Mouse (Mus musculus) neural tube, embryonic 10.5 days (tissue): ENCODE measurements around the gene Noc2l.

ENCODE experiments used
- DNase-seq: peaks from one replicate; pipeline ENCODE4 v3.0.0-alpha.2; 2017; ENCODE audit warnings: low spot score; ENCODE audit errors: extremely low spot score

The Noc2l gene

GRCm38 (mm10) chr4:156216196-156216595, 19.6 kb upstream of the Noc2l start:
- DNase-seq: no peak

DNA sequence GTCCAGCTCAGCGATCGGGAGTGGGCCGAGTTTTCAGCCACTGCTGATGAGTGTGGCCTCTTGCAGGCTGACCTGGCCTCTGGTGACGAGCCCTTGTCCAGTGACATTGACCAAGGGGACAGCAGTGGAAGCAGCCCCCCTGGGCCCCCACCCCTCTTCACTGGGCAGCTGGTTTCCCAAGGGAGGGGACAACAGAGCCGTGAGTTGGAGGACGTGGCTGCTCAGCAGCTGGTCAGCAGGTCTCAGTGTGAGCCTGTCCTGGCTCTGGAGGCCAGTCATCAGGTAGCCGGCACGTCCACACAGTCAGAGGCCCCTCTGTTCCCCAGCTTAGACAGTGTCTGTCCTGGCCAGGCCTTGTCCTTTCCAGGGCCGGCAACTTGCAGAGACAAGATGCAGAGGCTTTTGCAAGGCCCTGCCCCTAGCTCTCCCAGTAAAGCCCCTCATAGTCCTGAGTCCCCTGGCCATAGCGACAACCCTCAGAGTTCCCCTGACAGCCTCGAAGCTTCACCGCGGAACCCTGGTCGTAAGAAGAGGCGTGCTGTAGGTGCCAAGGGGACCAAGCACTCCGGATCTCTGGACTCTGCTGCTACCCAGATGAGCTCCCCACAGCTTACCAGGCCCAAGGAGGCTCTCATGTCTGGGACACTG, 18.7 kb upstream of the Noc2l start:
- DNase-seq: no peak

- no peak for DNase-seq
Observed at GRCm38 (mm10) chr4:156217838-156218237, 18.0 kb upstream of the Noc2l start.

DNA sequence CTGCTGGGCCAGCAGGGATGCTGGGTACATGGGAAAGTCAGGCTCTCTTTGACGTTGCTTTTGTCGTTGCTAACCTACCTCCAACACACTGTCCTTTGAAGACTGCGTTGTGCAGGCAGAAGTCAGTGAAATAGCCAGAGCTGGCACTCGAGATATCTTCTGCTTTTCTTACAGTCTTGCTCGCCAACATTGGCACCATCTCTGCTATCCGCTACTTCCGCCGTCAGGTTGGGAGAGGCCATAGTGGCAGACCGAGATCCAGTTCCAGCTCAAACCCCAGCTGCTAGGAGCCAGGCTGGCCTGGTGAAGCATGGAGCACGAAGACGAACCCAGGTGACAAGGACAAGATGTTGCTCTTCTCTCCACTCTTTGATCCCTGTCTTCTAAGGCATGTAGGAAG, 15.9 kb upstream of the Noc2l start:
- DNase-seq: no peak

DNA sequence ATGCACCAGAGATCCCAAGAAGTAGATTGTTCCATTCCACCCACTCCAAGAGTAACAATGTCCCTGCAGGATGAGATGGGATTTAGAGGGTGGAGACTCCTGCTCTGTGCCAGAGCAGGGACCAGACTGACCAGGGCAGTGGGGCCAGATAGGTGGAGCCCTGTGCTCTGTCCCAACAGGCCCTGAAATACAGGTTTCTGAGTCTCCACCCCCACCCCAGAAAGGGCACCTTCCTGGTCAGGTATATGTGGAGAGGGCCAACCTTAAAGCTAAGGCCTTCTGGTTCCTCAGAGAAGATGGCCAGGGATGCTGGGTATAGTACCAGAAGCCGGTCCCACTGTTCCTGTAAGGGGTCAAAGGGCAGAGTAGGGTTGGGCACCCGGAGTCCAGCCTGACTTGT, 11.5 kb upstream of the Noc2l start:
- no peak for DNase-seq

DNA sequence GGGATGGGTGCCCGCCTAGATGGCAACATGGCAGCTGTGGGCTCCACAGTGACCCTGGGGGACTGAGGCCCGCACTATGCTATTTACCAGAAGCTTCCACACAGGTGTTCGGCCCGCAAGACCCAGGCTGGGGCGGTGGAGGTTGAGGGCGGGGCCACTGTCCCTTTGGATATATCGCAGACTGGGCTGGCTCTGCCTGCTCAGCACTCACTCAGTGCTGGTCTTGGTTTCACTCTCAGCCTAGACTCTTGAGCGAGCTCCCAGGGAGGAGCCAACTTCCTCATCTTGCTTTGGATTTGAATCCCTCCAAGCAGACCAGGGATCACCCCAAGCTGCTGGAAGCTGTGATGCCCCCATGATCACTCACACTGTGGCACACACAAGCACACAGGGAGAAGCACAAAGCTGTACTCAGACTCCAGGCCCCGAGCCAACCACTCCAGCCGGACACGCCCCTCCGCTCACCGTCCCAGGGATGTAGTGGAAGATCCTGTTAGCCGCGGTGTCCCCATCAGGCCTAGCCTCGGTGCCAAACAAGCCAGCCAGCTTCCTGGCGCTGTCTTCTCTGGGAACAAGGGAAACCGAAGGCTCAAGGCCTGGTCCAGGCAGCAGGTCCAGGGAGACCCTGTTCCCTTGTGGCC, 7.9 kb upstream of the Noc2l start:
- DNase-seq: no peak

DNA sequence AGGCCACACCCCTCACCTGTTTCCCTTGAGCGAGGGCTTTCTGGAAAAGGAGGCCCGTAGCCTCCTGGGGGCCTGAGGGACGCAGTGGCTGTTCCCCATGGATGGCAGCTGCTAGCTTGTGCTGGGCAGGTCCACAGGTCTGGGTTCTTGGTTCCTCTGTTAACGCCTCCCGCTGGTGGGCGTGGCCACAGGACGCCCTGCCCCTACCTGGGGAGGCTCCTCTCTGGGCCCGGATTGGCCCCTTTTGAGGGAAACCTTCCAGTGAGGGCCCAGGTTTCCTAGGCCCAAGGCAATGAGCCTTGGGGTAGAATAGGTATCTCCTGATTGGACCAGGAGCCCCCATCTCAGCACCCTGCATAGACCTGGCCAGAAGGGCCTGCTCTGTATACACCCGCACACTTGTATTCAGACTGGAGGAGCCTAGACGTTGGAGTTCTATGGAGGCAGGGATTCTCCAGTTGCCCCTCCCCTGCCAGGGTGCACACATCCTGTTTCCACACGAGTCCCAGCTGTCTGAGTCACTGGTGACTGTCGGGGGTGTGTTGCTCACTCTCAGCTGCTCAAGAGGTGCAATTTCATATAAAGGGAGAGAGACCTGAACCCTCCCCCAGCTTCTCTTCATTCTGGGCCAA, 7.3 kb upstream of the Noc2l start:
- no peak for DNase-seq

DNA sequence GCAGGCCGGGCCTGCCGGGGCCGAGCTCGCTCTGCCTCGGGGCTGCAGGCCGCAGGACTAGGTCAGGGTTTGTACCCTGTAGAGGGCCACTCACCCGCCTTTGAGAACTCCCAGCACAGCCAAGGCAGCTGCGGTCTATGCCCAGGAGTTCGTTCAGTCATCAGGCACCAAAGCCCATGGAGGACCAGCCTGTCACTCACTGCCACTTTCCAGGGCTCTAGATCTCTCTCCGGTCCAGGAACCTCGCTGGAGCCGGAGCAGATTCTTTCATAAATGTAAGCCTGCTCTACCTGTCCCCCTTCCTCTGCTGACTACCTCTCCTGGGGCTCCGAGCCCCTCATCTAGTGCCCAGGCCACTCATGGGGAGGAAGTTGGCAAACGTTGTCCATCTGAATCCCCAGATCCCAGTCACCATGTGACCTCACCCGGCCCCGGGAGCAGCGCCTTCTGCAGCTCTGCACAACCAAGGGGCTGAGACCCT, 1.7 kb upstream of the Noc2l start:
- peak; percentile 60 for DNase-seq

DNA sequence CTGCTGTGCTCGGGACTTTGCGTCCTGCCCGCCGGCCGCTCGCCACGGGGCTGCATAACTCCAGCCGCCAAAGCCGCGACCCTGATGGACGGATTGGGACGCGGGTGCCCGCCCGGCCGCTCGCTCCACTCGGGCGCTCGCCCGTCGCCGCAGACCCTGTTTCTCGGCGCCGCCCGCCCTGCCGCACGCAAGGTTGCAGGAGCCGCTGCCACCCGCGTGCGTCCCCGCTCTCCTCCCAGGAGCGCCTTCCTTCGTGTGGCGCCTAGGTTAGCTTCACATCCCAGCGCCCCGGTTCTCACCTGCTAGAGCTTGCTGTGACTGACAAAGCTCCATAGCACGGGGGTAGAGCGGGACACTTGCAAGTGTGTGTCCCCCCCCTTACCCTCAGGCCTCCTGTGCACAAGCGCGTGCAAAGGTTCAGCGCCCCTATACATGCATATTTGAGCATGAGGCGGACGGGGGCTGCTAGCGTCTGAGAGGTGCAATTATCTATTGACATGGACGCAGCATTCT, 1.1 kb upstream of the Noc2l start, which contains the start of gene Plekhn1:
TSS of gene Plekhn1 (minus strand) at position 157 of the 513 bp plus-strand sequence.
- peak; percentile 84 for DNase-seq

DNA sequence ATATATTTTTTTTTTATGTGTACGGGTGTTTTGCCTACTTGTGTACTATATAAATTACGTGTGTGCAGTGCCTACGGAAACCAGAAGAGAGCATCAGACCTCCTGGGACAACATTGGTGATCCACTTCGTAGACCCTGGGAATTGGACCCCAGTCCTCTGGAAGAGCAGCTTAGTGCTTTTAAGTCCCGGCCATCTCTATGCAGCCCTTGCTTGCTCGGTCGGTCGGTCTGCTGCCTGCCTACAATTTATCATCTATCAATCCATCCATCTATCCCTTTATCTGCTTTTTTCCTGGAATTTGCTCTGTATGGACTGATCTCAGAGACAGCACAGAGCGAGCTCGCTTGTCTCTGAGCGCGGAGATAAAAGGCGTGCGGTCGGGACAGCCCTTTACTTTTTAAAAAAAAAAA, 445 bp upstream of the Noc2l start:
- DNase-seq: no peak

DNA sequence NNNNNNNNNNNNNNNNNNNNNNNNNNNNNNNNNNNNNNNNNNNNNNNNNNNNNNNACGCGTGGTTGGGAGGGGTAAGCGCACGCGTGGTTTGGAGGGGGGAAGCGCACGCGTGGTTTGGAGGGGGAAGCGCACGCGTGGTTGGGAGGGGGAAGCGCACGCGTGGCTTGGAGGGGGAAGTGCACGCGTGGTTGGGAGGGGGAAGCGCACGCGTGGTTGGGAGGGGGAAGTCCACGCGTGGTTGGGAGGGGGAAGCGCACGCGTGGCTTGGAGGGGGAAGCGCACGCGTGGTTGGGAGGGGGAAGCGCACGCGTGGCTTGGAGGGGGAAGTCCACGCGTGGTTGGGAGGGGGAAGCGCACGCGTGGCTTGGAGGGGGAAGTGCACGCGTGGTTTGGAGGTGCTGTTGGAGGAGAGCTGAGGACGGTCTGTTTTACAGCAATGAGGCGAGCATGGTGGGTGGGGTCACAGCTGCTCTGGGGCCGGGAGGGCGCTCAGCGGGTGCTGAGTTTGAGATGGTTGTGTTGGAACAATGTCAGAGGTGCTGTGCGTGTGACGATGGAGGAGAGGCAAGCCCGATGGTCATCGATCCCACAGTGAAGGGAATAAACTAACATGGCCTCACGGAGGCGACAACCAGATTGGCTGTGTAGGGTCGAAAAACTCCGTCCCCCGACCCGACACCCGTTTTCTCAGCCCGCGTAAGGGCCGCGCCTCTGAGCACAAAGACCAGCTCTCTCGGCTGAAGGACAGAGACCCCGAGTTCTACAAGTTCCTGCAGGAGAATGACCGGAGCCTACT, 1.0 kb downstream of the Noc2l start:
- peak; percentile 39 for DNase-seq

- no peak for DNase-seq
Observed at GRCm38 (mm10) chr4:156249567-156249966, 13.8 kb downstream of the Noc2l start.

- no peak for DNase-seq
Observed at GRCm38 (mm10) chr4:156251081-156251480, 15.3 kb downstream of the Noc2l start.

DNA sequence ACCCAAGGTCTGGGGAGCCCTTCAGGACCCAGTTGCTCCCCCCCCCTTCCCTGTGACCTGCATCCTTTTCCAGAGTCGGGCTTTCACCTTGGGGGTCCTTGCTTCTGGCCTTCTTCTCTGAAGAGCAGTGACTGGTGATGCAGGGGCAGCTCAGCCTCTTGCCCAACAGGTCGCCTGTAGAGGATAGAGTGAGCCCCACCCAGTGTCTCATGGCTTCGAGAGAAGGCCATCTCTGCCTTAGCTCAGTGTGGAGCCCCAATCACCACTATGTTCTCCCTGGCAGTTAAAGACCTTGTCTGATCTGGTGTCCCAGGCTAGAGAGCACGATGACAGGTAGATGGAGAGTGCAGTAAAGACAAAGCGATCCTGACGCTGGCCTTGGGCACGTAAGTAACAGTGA, 16.3 kb downstream of the Noc2l start:
- DNase-seq: no peak

- DNase-seq: no peak
Observed at GRCm38 (mm10) chr4:156252619-156253018, 16.8 kb downstream of the Noc2l start.

DNA sequence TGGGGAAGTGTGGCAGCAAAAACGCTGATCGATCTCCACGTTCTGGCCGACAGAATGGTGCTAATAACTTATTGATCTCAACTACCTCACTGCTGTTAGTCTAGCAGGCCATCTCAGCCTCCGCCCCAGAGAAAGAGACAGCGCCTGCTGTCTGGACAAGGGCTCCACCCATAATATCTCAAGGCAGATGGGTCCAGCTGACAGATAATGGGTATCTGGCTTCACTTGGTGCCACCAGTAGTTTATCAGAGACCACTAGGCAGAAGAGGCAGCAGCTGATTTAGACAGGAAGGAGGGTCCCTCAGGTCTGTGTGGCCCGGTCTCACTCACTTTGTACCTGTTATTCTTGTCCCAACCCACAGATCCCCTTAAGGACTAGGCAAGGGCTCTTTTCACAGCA, 17.2 kb downstream of the Noc2l start:
- DNase-seq: no peak

DNA sequence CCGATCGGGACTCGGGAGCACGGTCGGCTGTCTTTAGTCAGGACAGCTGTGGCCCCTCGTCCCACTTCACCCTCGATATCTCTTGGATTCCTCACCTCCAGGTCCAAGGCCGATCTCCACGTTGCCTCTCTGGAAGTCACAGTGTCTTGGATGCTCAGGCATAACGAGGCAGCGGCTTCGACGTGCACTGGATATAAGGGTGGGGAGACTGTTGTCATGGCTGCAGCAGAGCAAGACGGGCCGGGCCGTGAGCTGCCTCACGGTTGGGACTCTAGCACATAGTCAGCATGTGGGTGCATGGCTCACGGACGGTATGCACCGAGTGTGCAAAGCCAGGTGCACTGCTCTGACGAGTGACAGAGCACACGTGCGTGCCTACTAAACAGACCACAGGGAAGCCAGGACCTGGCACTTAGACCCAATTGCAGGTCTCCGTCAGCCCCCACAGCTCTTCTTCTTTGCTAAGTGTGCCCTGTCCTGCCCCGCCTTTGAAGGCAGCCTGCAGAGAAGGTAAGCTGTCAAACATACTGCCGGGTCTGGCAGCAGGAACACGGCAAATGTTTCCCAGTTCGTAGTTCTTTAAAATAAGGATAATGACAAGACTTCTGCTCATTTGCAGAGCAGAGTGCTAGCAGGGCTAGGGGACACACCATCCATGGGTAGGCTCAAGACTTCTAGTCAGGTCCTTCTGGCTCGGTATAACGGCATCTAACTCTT, 18.7 kb downstream of the Noc2l start:
- DNase-seq: peak; percentile 51

GRCm38 (mm10) chr4:156255078-156255839, 19.4 kb downstream of the Noc2l start, which contains the start of gene Samd11:
Samd11 (minus strand) TSS chr4:156255657.
- DNase-seq: peak; percentile 48
